Mouse (Mus musculus) limb, embryonic 15.5 days (tissue): ENCODE data around the gene Ffar1. TPM values are rescaled to one million over a fixed set of nuclear protein-coding genes. Genes with fewer than 3 reads are reported as not detected.

Experiments used
- ATAC-seq: fragments of 200-750 bp; cut with Nextera tagmentation; 2 replicates; pipeline ENCODE4 v1.8.0; 2017; ENCODE audit warnings: low read depth, moderate TSS enrichment; ENCODE audit not compliant: insufficient number of reproducible peaks, low FRiP score, low TSS enrichment
- H3K27ac ChIP-seq: fragments of 300-500 bp; sonication (generic); 2 replicates; pipeline ENCODE4 v1.5.1; 2015; ENCODE audit warnings: moderate library complexity, mild to moderate bottlenecking, inconsistent platforms
- H3K27me3 ChIP-seq: fragments of 300-500 bp; sonication (generic); 2 replicates; pipeline ENCODE4 v1.6.1; 2015; ENCODE audit warnings: inconsistent platforms
- H3K36me3 ChIP-seq: fragments of 300-500 bp; sonication (generic); 2 replicates; pipeline ENCODE4 v1.6.1; 2015; ENCODE audit warnings: inconsistent platforms
- H3K4me1 ChIP-seq: fragments of 300-500 bp; sonication (generic); 2 replicates; pipeline ENCODE4 v1.6.1; 2015; ENCODE audit warnings: inconsistent platforms
- H3K4me2 ChIP-seq: fragments of 300-500 bp; sonication (generic); 2 replicates; pipeline ENCODE4 v1.6.1; 2015; ENCODE audit warnings: mild to moderate bottlenecking, inconsistent platforms
- H3K4me3 ChIP-seq: fragments of 300-500 bp; sonication (generic); 2 replicates; pipeline ENCODE4 v1.5.1; 2015; ENCODE audit warnings: mild to moderate bottlenecking, inconsistent platforms
- H3K9ac ChIP-seq: fragments of 300-500 bp; sonication (generic); 2 replicates; pipeline ENCODE4 v1.6.1; 2015; ENCODE audit warnings: inconsistent platforms
- H3K9me3 ChIP-seq: fragments of 300-500 bp; sonication (generic); 2 replicates; pipeline ENCODE4 v1.6.1; 2016; ENCODE audit warnings: inconsistent platforms
- WGBS: fragments of 180-500 bp; shearing (Covaris S2); methylation state at CpG from one replicate; pipeline ENCODE4 v1.1.7; 2015; 5-methylcytosine and 5-hydroxymethylcytosine counted together
- polyA plus RNA-seq: library from polyadenylated mRNA; unstranded; fragments of >200 nt; fragmentation: Nextera tagmentation; extraction: Ambion mirVana; gene quantifications from 2 replicates; pipeline ENCODE4 v1.2.1, GENCODE M21; 2015

Gene Ffar1
- polyA plus RNA-seq, 1 experiment from 2014 or later = not detected

DNA sequence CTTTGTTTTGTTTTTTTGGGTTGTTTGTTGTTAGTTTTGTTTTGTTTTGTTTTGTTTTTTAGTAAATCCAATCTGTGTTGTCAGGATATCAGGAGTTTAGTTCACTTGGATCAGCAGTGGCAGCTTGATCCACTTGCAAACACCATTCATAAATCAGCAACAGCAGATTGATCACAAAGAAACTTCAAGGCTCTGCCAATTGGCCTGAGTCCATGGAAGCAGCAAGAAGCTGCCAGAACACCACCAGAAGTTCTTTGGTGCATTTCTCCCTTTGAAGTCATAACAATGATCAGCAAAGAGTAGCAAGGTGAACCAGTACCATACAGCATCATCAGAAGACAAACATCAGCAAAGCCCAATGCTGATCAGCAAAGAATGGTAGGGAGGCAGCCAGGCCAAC lies 22.7 kb upstream of the Ffar1 start:
- H3K36me3 ChIP-seq = no peaks in the 10 kb centered on the region
- H3K27me3 ChIP-seq = no peaks in the 10 kb centered on the region
- H3K27ac ChIP-seq = no peak overlapping the region
- H3K9me3 ChIP-seq = no peaks in the 10 kb centered on the region
- no peak overlapping the region for H3K4me3 ChIP-seq
- ATAC-seq = no peak
- no peak overlapping the region for H3K9ac ChIP-seq
- H3K4me1 ChIP-seq = no peaks in the 10 kb centered on the region
- H3K4me2 ChIP-seq = no peak overlapping the region

DNA sequence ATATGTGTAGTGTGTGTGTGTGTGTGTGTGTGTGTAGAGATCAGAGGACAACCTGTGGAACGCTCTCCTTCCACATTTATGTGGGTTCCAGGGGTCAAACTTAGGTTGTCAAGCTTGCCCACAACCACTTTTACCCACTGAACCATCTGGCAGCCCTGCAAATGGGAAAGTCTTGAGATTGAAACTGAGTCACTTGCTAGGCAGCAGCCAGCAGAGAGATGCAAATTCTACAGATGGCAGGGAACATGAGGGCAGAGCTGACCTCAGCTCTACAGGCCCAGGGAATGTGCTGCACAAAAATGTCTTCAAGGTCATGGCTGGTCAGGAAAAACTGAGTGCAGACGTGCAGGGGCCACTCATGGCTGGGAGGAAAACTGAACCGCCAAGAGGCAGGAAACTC lies 20.0 kb upstream of the Ffar1 start:
- Histone ChIP-seq H3K9ac (no peak overlapping the region), H3K4me3 (no peak overlapping the region), H3K4me1 (no peaks in the 10 kb centered on the region), H3K4me2 (no peak overlapping the region), H3K27ac (no peak overlapping the region), H3K27me3 (no peaks in the 10 kb centered on the region), H3K36me3 (no peaks in the 10 kb centered on the region), H3K9me3 (no peaks in the 10 kb centered on the region)
- no peak for ATAC-seq
- 79% methylated on average over 3 of the region's 3 CpGs for WGBS

DNA sequence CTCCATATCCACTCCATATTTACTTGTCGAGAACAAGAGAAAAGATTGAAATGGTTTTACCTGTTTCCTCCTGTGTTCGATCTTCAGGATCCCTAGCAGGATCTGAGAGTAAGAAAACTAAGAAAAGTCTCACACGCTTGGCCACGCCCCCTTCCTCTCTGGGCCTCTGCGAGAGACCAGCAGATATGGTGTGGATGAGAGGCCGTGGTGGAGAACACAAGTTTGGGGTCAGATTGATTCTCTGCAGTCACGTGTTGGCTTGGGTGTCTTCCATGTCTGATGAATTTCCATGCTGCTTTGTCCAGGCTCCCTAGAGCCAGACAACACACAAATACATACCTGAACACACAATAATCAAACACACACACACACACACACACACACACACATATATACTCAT lies 18.8 kb upstream of the Ffar1 start, which contains the start of gene Cd22:
Gene Cd22 (minus strand): TSS at position 167 of the 400 bp plus-strand sequence.
- no peak for ATAC-seq
- Histone ChIP-seq H3K9ac (no peak within 1 kb of the TSS), H3K4me1 (no peaks in the 10 kb centered on the region), H3K4me3 (no peak within 1 kb of the TSS), H3K9me3 (no peaks in the 10 kb centered on the region), H3K27ac (no peak within 1 kb of the TSS), H3K36me3 (no peaks in the 10 kb centered on the region), H3K27me3 (no peaks in the 10 kb centered on the region), H3K4me2 (no peak within 1 kb of the TSS)
- 65% methylated on average over 7 of the region's 7 CpGs for WGBS

DNA sequence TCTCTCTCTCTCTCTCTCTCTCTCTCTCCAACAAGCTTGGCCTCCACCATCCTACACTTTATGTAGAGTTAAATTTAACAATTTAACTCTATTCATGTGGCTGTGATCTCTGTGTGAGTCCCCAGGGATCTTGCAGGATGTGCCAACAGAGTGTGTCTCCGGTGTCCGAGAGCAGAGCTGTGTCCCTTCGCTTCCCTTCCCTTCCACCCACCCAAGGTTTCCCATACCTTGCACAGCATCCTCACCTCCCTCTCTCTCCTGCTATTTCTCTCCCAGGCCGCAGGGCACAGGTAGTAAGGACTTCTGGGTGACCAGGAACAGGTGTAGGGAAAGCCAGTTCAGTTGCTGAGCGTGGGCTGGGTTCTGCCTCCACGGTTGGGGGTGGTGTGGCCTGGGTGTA lies 17.6 kb upstream of the Ffar1 start:
- Histone ChIP-seq H3K27me3 (no peaks in the 10 kb centered on the region), H3K4me1 (no peaks in the 10 kb centered on the region), H3K4me3 (no peak overlapping the region), H3K36me3 (no peaks in the 10 kb centered on the region), H3K4me2 (no peak overlapping the region), H3K9me3 (no peaks in the 10 kb centered on the region), H3K27ac (no peak overlapping the region), H3K9ac (no peak overlapping the region)
- no peak for ATAC-seq
- WGBS = 83% methylated on average over 6 of the region's 6 CpGs

DNA sequence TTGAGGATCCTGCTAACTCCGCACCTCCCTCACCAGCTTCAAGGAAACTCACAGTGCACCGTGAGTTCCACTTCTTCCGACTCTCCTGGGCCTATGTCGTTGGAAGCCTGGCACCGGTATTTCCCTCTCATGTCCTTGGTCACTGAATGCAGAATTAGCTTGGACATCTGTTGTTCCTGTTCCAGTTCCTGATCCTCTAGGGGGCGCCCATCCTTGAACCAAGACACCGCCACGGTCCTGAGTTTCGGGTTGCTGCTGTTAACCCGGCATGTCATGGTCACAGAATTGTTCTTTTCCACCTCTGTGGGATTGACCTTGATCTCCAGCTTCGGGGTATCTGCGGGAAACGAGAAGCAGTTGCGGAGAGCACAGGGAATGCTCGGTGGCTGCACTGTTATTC lies 11.7 kb upstream of the Ffar1 start:
- Histone ChIP-seq H3K36me3 (no peaks in the 10 kb centered on the region), H3K27me3 (no peaks in the 10 kb centered on the region; the same call in 1 of the 2 replicates), H3K9me3 (no peaks in the 10 kb centered on the region), H3K27ac (no peak overlapping the region), H3K4me3 (no peak overlapping the region), H3K4me2 (no peak overlapping the region), H3K4me1 (0 out of 2 replicates have a peak, but pooled peaks cover 3% of the 10 kb centered on the region), H3K9ac (no peak overlapping the region)
- no peak for ATAC-seq
- 22% methylated on average over 15 of the region's 15 CpGs for WGBS

DNA sequence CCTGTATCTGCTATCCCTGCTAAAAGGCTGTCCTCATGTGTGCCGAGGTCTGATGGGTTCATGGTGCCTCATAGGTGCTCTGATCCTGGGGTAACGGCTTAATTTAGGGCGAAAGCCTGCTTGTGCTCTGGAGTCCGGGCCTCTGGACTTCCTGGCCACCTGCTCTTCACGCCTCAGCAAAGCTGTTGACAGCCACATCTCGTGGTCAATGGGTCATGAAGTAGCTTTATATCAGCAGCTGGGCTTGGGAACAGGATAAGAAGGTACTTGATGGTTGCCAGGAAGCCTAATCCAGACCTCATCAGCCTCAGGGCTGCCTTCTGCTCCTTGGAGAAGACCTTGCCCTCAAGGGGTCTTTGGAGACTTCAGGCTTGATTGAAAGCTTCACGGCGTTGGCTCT lies 2.0 kb upstream of the Ffar1 start:
- Histone ChIP-seq H3K36me3 (no peaks in the 10 kb centered on the region), H3K4me3 (no peak overlapping the region), H3K9ac (no peak overlapping the region), H3K9me3 (no peaks in the 10 kb centered on the region), H3K27ac (no peak overlapping the region), H3K4me2 (no peak overlapping the region), H3K27me3 (no peaks in the 10 kb centered on the region), H3K4me1 (no peaks in the 10 kb centered on the region; the same call in 1 of the 2 replicates)
- ATAC-seq = no peak
- 71% methylated on average over 8 of the region's 8 CpGs for WGBS

DNA sequence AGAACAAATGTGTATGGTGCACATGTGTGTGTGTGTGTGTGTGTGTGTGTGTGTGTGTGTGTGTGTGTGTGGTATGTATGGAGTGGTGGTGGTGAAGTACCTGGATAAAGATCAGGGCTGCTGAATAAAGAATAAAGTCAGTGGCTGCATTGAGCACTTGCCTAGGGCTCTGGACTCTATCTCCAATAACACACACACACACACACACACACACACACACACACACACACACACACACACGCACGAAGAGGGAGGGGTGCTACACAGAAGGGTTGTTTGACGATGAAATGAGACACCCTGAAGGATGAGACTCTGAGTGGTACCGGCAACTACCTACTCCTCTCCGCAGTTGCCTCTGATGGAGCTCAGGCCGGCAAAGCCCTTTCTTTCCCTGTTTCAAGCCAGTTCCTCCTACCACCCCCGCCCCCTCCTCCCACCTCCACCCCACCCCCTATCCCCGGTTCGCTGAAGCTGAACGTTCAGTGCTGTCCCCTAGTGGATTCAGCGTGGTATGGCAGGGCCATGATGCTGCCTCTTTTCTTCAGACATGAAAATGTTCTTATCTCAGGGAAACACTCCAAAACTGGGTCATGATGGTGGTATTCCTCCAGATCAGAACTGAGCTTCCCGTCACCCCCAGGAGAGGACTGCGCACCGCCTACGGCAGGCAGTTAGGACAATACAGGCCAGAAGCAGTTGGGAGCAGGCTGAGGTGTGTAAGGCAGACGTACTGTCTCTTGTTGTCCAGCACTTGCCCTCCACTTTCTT lies 1.5 kb downstream of the Ffar1 start:
- H3K4me2 ChIP-seq = peak overlapping the region; percentile 46
- H3K9me3 ChIP-seq = no peaks in the 10 kb centered on the region
- WGBS = 14% methylated on average over 15 of the region's 16 CpGs
- no peaks in the 10 kb centered on the region; the same call in 1 of the 2 replicates for H3K4me1 ChIP-seq
- H3K27ac ChIP-seq = no peak overlapping the region
- ATAC-seq = no peak; the same call in 1 of the 2 replicates
- H3K9ac ChIP-seq = no peak overlapping the region
- no peaks in the 10 kb centered on the region for H3K36me3 ChIP-seq
- H3K4me3 ChIP-seq = peak overlapping the region; percentile 30
- peaks cover 13% of the 10 kb centered on the region for H3K27me3 ChIP-seq

DNA sequence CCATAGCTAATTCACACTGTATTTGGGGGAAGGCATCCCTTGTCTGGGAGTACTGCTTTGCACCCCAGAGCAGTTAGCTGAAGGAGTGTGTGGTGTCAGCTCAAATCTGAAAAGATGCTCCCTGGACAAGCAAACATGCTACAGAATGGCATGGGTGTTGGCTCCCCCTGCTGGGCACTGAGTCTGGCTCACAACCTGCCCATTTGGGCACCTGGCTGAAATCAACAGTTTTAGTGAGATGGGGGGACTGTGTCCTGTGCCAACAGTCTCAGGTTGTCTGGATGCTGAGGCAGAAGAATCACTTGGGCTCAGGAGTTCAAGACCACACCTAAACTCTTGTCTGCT lies 2.1 kb downstream of the Ffar1 start:
- no peak overlapping the region for H3K9ac ChIP-seq
- ATAC-seq = no peak

DNA sequence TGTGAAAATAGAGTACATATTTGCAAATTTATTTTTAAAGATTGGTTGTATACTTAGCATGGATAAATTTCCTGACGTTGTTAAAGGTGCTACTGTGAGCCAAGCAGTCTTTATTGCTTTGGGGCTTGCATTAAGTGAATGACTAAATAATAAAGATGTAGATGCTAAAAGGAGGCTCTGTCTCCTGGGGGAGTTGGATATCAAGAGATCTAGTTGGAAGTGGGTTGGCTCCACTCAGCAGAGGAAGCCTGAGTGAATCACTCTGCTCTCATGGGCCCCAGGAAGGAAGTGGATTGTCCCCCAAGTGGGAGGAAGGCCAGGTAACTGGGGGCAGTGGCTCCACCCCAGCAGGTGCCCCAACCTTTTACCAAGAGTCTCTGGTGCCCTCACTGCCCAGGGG lies 3.6 kb downstream of the Ffar1 start:
- WGBS = 59% methylated on average over 1 of the region's 1 CpGs
- no peak overlapping the region for H3K4me2 ChIP-seq
- no peak overlapping the region for H3K9ac ChIP-seq
- H3K36me3 ChIP-seq = no peaks in the 10 kb centered on the region
- no peaks in the 10 kb centered on the region for H3K9me3 ChIP-seq
- no peaks in the 10 kb centered on the region; the same call in 1 of the 2 replicates for H3K4me1 ChIP-seq
- no peak overlapping the region for H3K27ac ChIP-seq
- H3K27me3 ChIP-seq = peaks cover 15% of the 10 kb centered on the region
- no peak for ATAC-seq
- no peak overlapping the region for H3K4me3 ChIP-seq

More for the DNA sequence above, 2.1 kb downstream of the Ffar1 start:
- Histone ChIP-seq H3K4me1 (no peaks in the 10 kb centered on the region; the same call in 1 of the 2 replicates), H3K27me3 (peaks cover 15% of the 10 kb centered on the region), H3K9me3 (no peaks in the 10 kb centered on the region), H3K27ac (no peak overlapping the region), H3K36me3 (no peaks in the 10 kb centered on the region), H3K4me3 (no peak overlapping the region), H3K4me2 (no peak overlapping the region)

DNA sequence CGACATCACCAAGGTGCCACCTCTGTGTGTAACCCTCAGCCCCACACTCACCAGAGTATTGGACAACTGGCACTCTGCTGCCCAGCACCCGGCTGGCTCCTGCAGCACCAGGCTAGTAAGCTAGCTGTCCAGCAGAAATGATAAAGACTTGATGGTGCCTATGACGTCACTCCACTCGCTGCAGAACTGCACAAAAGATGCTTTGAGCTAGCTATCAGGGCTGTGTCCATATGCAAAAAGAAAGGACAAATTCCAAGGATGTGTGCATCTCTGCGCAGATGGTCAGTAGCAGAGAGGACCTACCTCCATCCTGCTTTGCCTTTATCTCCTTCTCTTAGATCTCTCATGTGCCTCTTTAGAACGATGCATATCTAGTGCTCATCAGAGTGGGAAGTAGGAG lies 5.3 kb downstream of the Ffar1 start, which contains the start of gene Ffar3:
Gene Ffar3 (minus strand): TSS at position 101 of the 400 bp plus-strand sequence.
- WGBS = 82% methylated on average over 6 of the region's 6 CpGs
- ATAC-seq = no peak
- no peak within 1 kb of the TSS for H3K4me3 ChIP-seq
- H3K9ac ChIP-seq = no peak within 1 kb of the TSS
- no peaks in the 10 kb centered on the region for H3K9me3 ChIP-seq
- H3K36me3 ChIP-seq = no peaks in the 10 kb centered on the region
- peaks cover 15% of the 10 kb centered on the region for H3K27me3 ChIP-seq
- no peaks in the 10 kb centered on the region; the same call in 1 of the 2 replicates for H3K4me1 ChIP-seq
- H3K27ac ChIP-seq = no peak within 1 kb of the TSS
- H3K4me2 ChIP-seq = no peak within 1 kb of the TSS

DNA sequence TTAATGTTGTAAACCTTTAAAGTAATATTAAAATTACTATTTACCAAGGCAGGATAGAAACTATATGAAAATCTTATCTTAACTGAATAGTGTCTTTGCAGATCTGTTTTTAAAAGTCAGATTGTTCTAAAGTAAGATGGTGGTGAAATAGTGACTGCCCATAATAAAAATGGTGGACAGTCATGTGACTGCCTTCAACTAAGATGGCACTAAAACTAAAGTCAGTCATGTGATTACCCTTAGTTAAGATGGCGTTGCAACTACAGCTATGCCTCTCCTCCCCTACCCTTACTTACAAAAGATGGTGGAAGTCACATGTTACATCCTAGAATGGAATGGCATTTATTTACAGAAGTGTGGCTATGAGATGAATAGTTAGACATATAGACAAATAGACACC lies 9.9 kb downstream of the Ffar1 start:
- 83% methylated on average over 1 of the region's 1 CpGs for WGBS
- ATAC-seq = no peak
- no peak overlapping the region for H3K9ac ChIP-seq

DNA sequence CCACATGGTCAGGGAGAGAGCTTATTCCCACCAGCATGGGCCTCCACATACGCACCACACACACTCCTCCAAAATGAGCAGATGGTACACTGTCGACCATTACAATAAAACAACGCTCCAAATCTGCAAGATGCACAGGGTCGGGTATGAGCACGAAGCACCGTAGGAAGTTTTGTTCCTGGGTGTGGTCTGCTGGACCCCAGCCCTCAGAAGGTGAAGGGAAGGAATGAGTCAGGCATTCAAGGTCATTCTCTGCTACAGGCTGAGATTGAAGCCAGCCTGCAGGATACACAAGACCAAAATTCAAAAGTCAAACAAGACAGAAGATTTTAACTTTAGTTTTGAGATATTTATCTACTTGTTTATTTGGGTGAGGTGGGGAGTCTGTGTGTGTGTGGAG lies 13.4 kb downstream of the Ffar1 start:
- WGBS = 80% methylated on average over 6 of the region's 6 CpGs
- no peak overlapping the region for H3K4me3 ChIP-seq
- no peak overlapping the region for H3K9ac ChIP-seq
- H3K27ac ChIP-seq = no peak overlapping the region
- H3K9me3 ChIP-seq = no peaks in the 10 kb centered on the region
- no peaks in the 10 kb centered on the region for H3K4me1 ChIP-seq
- H3K4me2 ChIP-seq = no peak overlapping the region
- H3K36me3 ChIP-seq = no peaks in the 10 kb centered on the region
- ATAC-seq = no peak
- H3K27me3 ChIP-seq = no peaks in the 10 kb centered on the region

More for the DNA sequence above, 9.9 kb downstream of the Ffar1 start:
- Histone ChIP-seq H3K27me3 (peaks cover 14% of the 10 kb centered on the region), H3K4me1 (no peaks in the 10 kb centered on the region), H3K27ac (no peak overlapping the region), H3K9me3 (no peaks in the 10 kb centered on the region), H3K4me2 (no peak overlapping the region), H3K36me3 (no peaks in the 10 kb centered on the region), H3K4me3 (no peak overlapping the region)
